8 mouse cellular contexts compared by ENCODE assay signal in the genomic region with DNA sequence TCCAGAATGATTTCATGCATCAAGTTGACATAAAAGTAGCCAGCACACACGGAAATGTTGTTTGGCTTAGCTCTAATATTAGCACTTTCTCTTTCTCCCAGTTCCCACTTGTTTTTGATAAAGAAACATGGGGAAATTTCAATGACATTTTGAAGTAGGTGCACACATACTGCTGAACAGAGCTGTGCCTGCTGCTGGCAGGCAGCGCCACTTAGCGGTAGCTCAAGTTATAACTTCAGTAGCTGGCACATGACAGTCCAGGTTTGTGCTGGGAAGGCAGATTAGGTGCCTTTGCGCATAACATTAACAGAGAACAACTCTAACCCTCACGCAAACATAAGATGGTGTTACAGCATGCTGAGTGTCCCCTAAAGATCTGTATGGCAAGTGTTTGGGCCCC. TPM values are rescaled to one million over a fixed set of nuclear protein-coding genes. Genes with fewer than 3 reads are reported as not detected.
A peak's percentile ranks its signal among the peaks of the same experiment; 100 is the strongest.
DNase-seq lines count a peak whose midpoint lies in the region; ATAC-seq and TF ChIP-seq lines count a peak whose summit lies in the region.

No protein-coding gene starts in this region.

- no peak for TF ChIP-seq EP300 in ES-Bruce4 (IDR thresholded peaks at IDR 0.05; ENCODE audit: insufficient read depth, low read depth, low read length)

- no peak overlapping the region for H3K27ac ChIP-seq in ES-Bruce4 (ENCODE audit: insufficient read depth, low read length)

- peak; percentile 93 for TF ChIP-seq CTCF in ES-Bruce4 (IDR thresholded peaks at IDR 0.05; ENCODE audit: low read depth, low read length)

- ATAC-seq in megakaryocyte, adult 5-6 weeks (ENCODE audit: poor library complexity, severe bottlenecking), result peak; percentile 73

- H3K36me3 ChIP-seq in ES-Bruce4 (ENCODE audit: control insufficient read depth, insufficient read depth, low read length, poor library complexity, severe bottlenecking), result no peaks in the 10 kb centered on the region

- TF ChIP-seq POLR2A in ES-Bruce4 (IDR thresholded peaks at IDR 0.05; ENCODE audit: insufficient read depth, low read length), result no peak

- H3K9me3 ChIP-seq in ES-Bruce4 (replicated peaks; ENCODE audit: control insufficient read depth, insufficient read depth, low read length, poor library complexity, severe bottlenecking), result no peaks in the 10 kb centered on the region

- no peaks in the 10 kb centered on the region for H3K27me3 ChIP-seq in ES-Bruce4 (ENCODE audit: control insufficient read depth, insufficient read depth, low read length, poor library complexity, severe bottlenecking)

- DNase-seq in layer of hippocampus, postnatal 10 days (ENCODE audit: low spot score in 2 of 2), result peak; percentile 20 to 35
- no peak for DNase-seq in layer of hippocampus, adult 9-10 months (ENCODE audit: low spot score)
- peak; percentile 6 for DNase-seq in adrenal gland, adult 8-10 months
- peak; percentile 58 to 59 for DNase-seq in heart, postnatal 14 days
- no peak for DNase-seq in cerebellum, adult 11-12 months
- no peak for DNase-seq in layer of hippocampus, postnatal 14 days (ENCODE audit: low spot score in 2 of 2)

- intact Hi-C loops in heart, postnatal 14 days (cut with DNase I), result loop anchor here (2.0 kb wide), 1 partner anchor 142 kb away; no protein-coding TSS in a partner anchor

- H3K4me1 ChIP-seq in ES-Bruce4 (ENCODE audit: control insufficient read depth, insufficient read depth, low read length), result no peaks in the 10 kb centered on the region

- H3K4me3 ChIP-seq in ES-Bruce4 (ENCODE audit: low read depth, low read length), result no peak overlapping the region

- H3K9ac ChIP-seq in ES-Bruce4 (ENCODE audit: low read depth, poor library complexity, severe bottlenecking), result no peak overlapping the region

RNA-seq across cellular contexts. Expression of a gene that starts 27.9 kb away (rescaled TPM):
- 10 to 100 TPM; 46.0 to 50.0 TPM for total RNA-seq in layer of hippocampus, postnatal 10 days (2021)
- polyA plus RNA-seq in ES-Bruce4 (2011; ENCODE audit: insufficient read depth, insufficient read length, low read depth, missing spikeins), result 60.4 and 62.1 TPM in 2 replicates
- 10 to 100 TPM; 47.6 to 50.8 (median 49.0) TPM for total RNA-seq in adrenal gland, adult 8-10 months (2022)
- total RNA-seq in heart, postnatal 14 days (2021), result 10 to 100 TPM; 24.8 to 28.0 TPM
- total RNA-seq in megakaryocyte, adult 5-6 weeks (2015), result 25.5 and 33.0 TPM in 2 replicates
- total RNA-seq in megakaryocyte, adult 5-6 weeks (2017), result 34.6 and 38.5 TPM in 2 replicates
- total RNA-seq in layer of hippocampus, postnatal 14 days (2021), result 10 to 100 TPM; 47.0 to 47.3 TPM

Comparison
In these comparisons a context has a peak if more than half of its experiments do, and no peak if none do; other contexts are left out.
1. DNase-seq: peak in layer of hippocampus, postnatal 10 days (2 of 2), adrenal gland, adult 8-10 months (single experiment) and heart, postnatal 14 days (2 of 2); none in layer of hippocampus, adult 9-10 months (single experiment), cerebellum, adult 11-12 months (single experiment) and layer of hippocampus, postnatal 14 days (0 of 2).